Mouse (Mus musculus): Measurements from ENCODE around the gene Zfp318.
A peak's percentile ranks its signal among the peaks of the same experiment; 100 is the strongest.

DNA sequence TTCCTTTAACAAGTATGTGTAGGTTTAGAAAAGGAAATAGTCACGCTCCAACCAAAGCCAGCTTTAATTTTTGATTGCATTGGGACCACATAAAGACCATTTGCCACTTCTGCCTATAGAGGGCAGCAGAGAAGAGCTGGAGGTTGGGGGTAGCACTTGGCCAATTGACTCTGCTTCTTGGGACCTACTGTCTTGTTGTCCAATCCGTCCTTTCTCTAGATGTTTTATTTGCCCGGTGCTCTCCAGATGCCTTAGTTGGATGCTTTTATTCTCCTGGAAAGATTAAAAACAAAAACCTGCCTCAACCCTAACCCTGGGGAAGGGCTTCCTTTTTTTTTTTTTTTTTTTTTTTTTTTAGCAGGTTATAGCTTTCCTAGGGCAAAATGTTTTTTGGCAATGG lies 11.7 kb upstream of the Zfp318 start:
- TF ChIP-seq CTCF (IDR thresholded peaks at IDR 0.05) (peak; percentile 69), EP300 (IDR thresholded peaks at IDR 0.05) (no peak)

Measured in lung, postnatal 0 days (tissue).